Mouse (Mus musculus): ENCODE measurements around the gene Dnaic2. TPM values are rescaled to one million over a fixed set of nuclear protein-coding genes. Genes with fewer than 3 reads are reported as not detected.

Gene Dnaic2
- total and polyA plus RNA-seq, 2 experiments from 2014 or later: 3.2 to 3.8 TPM

DNA sequence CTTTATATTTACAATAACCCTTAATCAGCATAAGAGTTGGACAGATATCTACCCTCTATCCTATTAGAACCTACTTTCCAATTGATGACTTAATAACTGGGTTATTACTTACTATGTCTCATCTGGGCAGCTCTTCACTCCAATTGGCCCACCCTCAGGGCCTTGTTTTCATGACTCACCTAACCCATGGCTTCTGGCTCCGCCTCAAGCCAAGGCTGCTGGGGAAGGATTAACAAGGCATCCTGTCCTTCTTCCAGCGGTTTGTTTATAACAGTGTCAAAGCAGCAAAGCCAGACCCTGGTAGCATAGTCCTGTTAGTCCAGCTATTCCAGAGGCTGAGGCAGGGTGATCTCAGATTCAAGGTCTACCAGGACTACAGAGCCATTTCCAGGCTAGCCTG lies 32.8 kb upstream of the Dnaic2 start:
- Histone ChIP-seq H3K4me3 (ENCODE audit: low read depth, low read length) (no peak overlapping the region), H3K27me3 (ENCODE audit: insufficient read depth, low read length) (no peaks in the 10 kb centered on the region)
- 82% methylated on average over 2 of the region's 2 CpGs for WGBS

DNA sequence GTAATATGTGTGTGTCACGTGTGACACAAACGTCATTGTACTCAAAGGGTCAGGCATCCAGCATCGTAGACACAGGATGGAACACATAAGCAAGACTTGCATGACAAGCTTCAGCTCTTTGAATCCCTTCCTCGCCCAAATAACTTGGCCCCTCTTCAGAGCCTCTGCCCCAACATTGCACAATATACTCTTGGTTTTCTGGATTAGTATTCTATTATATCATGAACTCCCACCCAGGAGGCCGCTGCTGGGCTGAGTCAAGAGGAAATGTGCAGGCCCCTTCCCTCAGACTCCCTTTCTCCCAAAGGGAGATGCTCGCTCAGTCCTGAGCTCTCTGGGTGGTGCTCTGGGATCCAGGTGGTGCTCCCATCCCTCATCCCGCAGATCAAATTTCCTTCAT lies 28.7 kb upstream of the Dnaic2 start:
- H3K9me3 ChIP-seq (ENCODE audit: low read length): no peaks in the 10 kb centered on the region
- H3K4me1 ChIP-seq (ENCODE audit: insufficient read depth, low read length): no peaks in the 10 kb centered on the region
- TF ChIP-seq CTCF (IDR thresholded peaks at IDR 0.05): no peak
- 94% methylated on average over 7 of the region's 7 CpGs for WGBS
- H3K4me2 ChIP-seq (ENCODE audit: low read depth, low read length, poor library complexity, severe bottlenecking): no peak overlapping the region
- H3K36me3 ChIP-seq (ENCODE audit: insufficient read depth, low read length): no peaks in the 10 kb centered on the region
- no peak overlapping the region for H3K4me3 ChIP-seq (ENCODE audit: low read depth, low read length)
- ATAC-seq (ENCODE audit: low FRiP score) (no peak), DNase-seq (ENCODE audit: low spot score) (no peak)
- no peak overlapping the region for H3K9ac ChIP-seq (replicated peaks; ENCODE audit: low read length, poor library complexity, severe bottlenecking)
- H3K27me3 ChIP-seq (ENCODE audit: insufficient read depth, low read length): no peaks in the 10 kb centered on the region
- H3K27ac ChIP-seq (ENCODE audit: low read depth, low read length): no peak overlapping the region

More for the DNA sequence above, 32.8 kb upstream of the Dnaic2 start:
- no peaks in the 10 kb centered on the region for H3K4me1 ChIP-seq (ENCODE audit: insufficient read depth, low read length)
- H3K9ac ChIP-seq (replicated peaks; ENCODE audit: low read length, poor library complexity, severe bottlenecking): no peak overlapping the region
- no peak overlapping the region for H3K4me2 ChIP-seq (ENCODE audit: low read depth, low read length, poor library complexity, severe bottlenecking)
- no peaks in the 10 kb centered on the region for H3K36me3 ChIP-seq (ENCODE audit: insufficient read depth, low read length)
- no peak for DNase-seq (ENCODE audit: low spot score)
- no peaks in the 10 kb centered on the region for H3K9me3 ChIP-seq (ENCODE audit: low read length)
- no peak for ATAC-seq (ENCODE audit: low FRiP score)
- no peak overlapping the region for H3K27ac ChIP-seq (ENCODE audit: low read depth, low read length)
- TF ChIP-seq CTCF (IDR thresholded peaks at IDR 0.05): no peak

DNA sequence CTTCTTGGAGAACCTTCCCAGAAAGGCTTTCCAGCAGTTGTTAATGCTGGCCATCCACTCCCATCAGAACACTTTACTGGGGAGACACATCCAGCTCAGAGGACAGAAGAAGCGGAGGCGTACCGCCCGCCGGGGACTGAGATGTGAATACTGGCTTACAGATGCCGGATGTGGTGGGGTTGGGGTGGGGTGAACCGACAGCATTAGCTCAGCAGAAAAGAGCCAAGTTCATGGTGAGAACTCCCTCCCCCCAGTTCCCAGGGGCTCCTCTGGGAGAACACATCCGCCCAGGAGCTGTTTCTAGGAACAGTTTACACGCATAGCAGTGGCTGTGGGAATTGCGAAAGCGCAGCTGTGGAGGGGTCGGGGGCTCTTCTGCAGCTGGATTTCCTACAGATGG lies 27.7 kb upstream of the Dnaic2 start:
- Histone ChIP-seq H3K4me1 (ENCODE audit: insufficient read depth, low read length) (peaks cover 4% of the 10 kb centered on the region; the same call in 1 of the 2 replicates), H3K4me2 (ENCODE audit: low read depth, low read length, poor library complexity, severe bottlenecking) (no peak overlapping the region), H3K27ac (ENCODE audit: low read depth, low read length) (no peak overlapping the region), H3K27me3 (ENCODE audit: insufficient read depth, low read length) (no peaks in the 10 kb centered on the region), H3K4me3 (ENCODE audit: low read depth, low read length) (no peak overlapping the region), H3K36me3 (ENCODE audit: insufficient read depth, low read length) (no peaks in the 10 kb centered on the region), H3K9ac (replicated peaks; ENCODE audit: low read length, poor library complexity, severe bottlenecking) (no peak overlapping the region), H3K9me3 (ENCODE audit: low read length) (no peaks in the 10 kb centered on the region)
- no peak for ATAC-seq (ENCODE audit: low FRiP score)
- WGBS: 82% methylated on average over 12 of the region's 12 CpGs
- DNase-seq (ENCODE audit: low spot score): no peak
- no peak for TF ChIP-seq CTCF (IDR thresholded peaks at IDR 0.05)

DNA sequence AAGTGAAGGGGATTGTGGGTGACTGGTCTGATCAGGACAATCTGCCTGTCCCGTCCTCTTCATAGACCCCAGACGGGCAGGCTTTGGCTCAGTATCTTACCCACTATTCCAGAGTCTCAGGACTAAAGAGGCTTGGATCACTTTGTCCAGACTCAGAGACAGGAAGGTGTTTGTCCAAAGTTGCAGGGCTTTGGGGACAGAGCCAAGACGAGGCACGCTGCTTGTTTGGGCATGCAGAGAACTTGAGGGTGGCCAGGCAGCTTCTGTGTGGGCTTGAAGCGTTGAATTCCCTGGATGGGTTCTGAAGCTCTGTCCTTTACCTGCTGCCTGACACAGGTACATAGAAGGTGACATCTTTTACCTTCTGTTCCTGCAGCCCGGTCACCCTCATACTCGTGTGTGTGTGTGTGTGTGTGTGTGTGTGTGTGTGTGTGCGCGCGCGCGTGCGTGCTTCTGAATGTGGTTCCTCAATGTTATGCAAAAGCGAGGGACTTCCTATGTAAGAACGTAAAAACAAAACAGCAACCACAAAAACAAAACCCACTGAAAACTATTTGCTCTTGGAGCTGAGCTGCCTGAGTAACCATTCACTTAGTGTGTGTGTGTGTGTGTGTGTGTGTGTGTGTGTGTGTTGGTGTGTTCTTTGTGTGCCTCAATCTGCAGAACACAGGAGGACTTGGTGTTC lies 24.8 kb upstream of the Dnaic2 start:
- DNase-seq (ENCODE audit: low spot score) (no peak), ATAC-seq (ENCODE audit: low FRiP score) (no peak)
- Histone ChIP-seq H3K4me3 (ENCODE audit: low read depth, low read length) (no peak overlapping the region), H3K4me2 (ENCODE audit: low read depth, low read length, poor library complexity, severe bottlenecking) (no peak overlapping the region), H3K4me1 (ENCODE audit: insufficient read depth, low read length) (peaks cover 4% of the 10 kb centered on the region; the same call in 1 of the 2 replicates), H3K27me3 (ENCODE audit: insufficient read depth, low read length) (no peaks in the 10 kb centered on the region), H3K9ac (replicated peaks; ENCODE audit: low read length, poor library complexity, severe bottlenecking) (no peak overlapping the region), H3K36me3 (ENCODE audit: insufficient read depth, low read length) (no peaks in the 10 kb centered on the region; the same call in 1 of the 2 replicates), H3K9me3 (ENCODE audit: low read length) (no peaks in the 10 kb centered on the region), H3K27ac (ENCODE audit: low read depth, low read length) (no peak overlapping the region)
- 84% methylated on average over 15 of the region's 15 CpGs for WGBS
- TF ChIP-seq CTCF (IDR thresholded peaks at IDR 0.05): no peak

DNA sequence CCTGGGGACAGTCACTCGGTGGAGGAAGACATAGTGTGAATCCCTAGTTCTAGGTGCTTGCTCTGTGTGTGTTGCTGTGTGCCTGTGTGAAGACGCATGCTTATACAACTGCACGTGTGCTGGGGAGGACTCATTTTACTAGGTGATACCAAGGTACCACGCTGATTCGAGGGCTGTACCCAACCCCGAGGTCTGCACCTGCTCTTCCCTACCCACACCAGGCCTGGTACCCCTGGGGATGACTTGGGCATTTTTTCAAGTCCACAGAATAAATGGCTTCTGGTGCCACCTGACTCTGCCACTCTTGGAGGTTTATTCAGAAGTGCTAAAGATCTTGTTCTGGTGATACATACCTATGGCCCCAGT lies 24.2 kb upstream of the Dnaic2 start:
- no peak overlapping the region for H3K4me2 ChIP-seq (ENCODE audit: low read depth, low read length, poor library complexity, severe bottlenecking)
- DNase-seq (ENCODE audit: low spot score) (no peak), ATAC-seq (ENCODE audit: low FRiP score) (no peak)
- WGBS: 83% methylated on average over 6 of the region's 6 CpGs
- H3K27ac ChIP-seq (ENCODE audit: low read depth, low read length): no peak overlapping the region
- H3K4me3 ChIP-seq (ENCODE audit: low read depth, low read length): no peak overlapping the region
- H3K9ac ChIP-seq (replicated peaks; ENCODE audit: low read length, poor library complexity, severe bottlenecking): no peak overlapping the region
- no peaks in the 10 kb centered on the region for H3K9me3 ChIP-seq (ENCODE audit: low read length)
- no peak for TF ChIP-seq CTCF (IDR thresholded peaks at IDR 0.05)
- no peaks in the 10 kb centered on the region for H3K27me3 ChIP-seq (ENCODE audit: insufficient read depth, low read length)
- H3K4me1 ChIP-seq (ENCODE audit: insufficient read depth, low read length): peaks cover 4% of the 10 kb centered on the region; the same call in 1 of the 2 replicates
- H3K36me3 ChIP-seq (ENCODE audit: insufficient read depth, low read length): no peaks in the 10 kb centered on the region; the same call in 1 of the 2 replicates

DNA sequence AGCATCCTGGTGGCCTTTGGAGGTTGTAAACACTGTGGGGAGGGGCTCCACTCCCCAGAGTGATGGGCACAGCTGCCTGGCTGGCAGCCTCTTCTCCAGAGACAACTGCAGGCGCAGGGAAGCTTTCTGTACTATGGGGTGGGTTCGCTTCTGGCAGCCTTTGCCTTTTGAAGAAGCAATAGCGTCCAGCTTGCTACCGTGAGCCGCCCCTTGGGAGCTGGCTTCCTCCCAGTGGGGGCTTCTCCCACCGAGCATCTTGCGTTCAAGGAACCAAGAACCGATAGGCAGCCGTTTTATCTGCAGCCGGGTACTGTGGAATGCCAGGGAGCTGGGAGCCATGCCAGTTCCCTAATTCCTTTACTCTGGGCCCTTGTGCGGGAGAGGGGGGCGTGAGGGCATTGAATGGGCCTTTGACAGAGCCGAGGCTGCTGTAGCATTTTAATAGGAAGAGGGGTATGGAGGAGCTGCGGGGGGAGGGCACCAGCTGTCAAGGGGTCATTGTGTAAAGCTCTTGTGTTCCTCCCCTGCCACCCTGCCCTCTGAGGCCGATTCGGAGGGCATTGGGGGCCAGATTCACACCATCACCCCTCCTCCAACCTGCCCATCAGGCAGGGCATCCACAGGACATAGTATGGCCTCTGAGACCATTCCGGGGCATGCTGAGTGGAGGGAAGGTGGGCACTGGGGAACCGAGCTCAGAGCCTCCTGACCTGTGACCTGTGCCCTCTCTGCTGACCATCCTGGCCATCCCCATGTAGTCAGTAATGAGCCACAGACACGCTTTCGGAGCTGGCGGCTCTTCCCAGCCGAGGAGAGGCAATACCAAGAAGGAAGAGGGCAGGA lies 22.9 kb upstream of the Dnaic2 start:
- no peaks in the 10 kb centered on the region for H3K27me3 ChIP-seq (ENCODE audit: insufficient read depth, low read length)
- H3K9ac ChIP-seq (replicated peaks; ENCODE audit: low read length, poor library complexity, severe bottlenecking): peak overlapping the region; percentile 24; the same call in 1 of the 2 replicates
- peak; percentile 89 for DNase-seq (ENCODE audit: low spot score)
- no peak for TF ChIP-seq CTCF (IDR thresholded peaks at IDR 0.05)
- no peaks in the 10 kb centered on the region for H3K9me3 ChIP-seq (ENCODE audit: low read length)
- H3K36me3 ChIP-seq (ENCODE audit: insufficient read depth, low read length): no peaks in the 10 kb centered on the region; the same call in 1 of the 2 replicates
- ATAC-seq (ENCODE audit: low FRiP score): peak; percentile 90
- H3K4me1 ChIP-seq (ENCODE audit: insufficient read depth, low read length): peaks cover 4% of the 10 kb centered on the region; the same call in 1 of the 2 replicates
- WGBS: 29% methylated on average over 22 of the region's 22 CpGs
- peak overlapping the region; percentile 22; the same call in 1 of the 2 replicates for H3K4me2 ChIP-seq (ENCODE audit: low read depth, low read length, poor library complexity, severe bottlenecking)
- no peak overlapping the region for H3K4me3 ChIP-seq (ENCODE audit: low read depth, low read length)
- peak overlapping the region; percentile 57 for H3K27ac ChIP-seq (ENCODE audit: low read depth, low read length)
